Mouse (Mus musculus) adrenal gland, adult (tissue): ENCODE results near the gene 4930412O13Rik.
A peak's percentile ranks its signal among the peaks of the same experiment; 100 is the strongest.

Experiments used
- DNase-seq, 2 experiments: peaks; one replicate each; pipeline ENCODE4 v3.0.0; 2022 to 2023; ENCODE audit warnings: low spot score in 1 of 2; ENCODE audit not compliant: inconsistent age in 2 of 2

Gene 4930412O13Rik

GRCm38 (mm10) chr2:9879493-9879892, 1.6 kb upstream of the 4930412O13Rik start:
- DNase-seq = peak; percentile 94 to 97

GRCm38 (mm10) chr2:9880271-9880670, 781 bp upstream of the 4930412O13Rik start:
- no peak for DNase-seq

- DNase-seq = peak in 1 of 2 experiments; percentile 46
These were observed 565 bp downstream of the 4930412O13Rik start for GRCm38 (mm10) chr2:9881611-9882023.

- peak; percentile 35 to 72 for DNase-seq
These were observed 1.4 kb downstream of the 4930412O13Rik start for GRCm38 (mm10) chr2:9882371-9882925.

GRCm38 (mm10) chr2:9882926-9883802, 2.1 kb downstream of the 4930412O13Rik start:
- DNase-seq = peak in 1 of 2 experiments; percentile 72

- DNase-seq = no peak
These were observed 2.9 kb downstream of the 4930412O13Rik start for GRCm38 (mm10) chr2:9883803-9884532.

GRCm38 (mm10) chr2:9884533-9885216, 3.6 kb downstream of the 4930412O13Rik start:
- peak in 1 of 2 experiments; percentile 34 for DNase-seq

GRCm38 (mm10) chr2:9885217-9885770, 4.2 kb downstream of the 4930412O13Rik start:
- peak in 1 of 2 experiments; percentile 22 for DNase-seq

- DNase-seq = no peak
These were observed 5.0 kb downstream of the 4930412O13Rik start for GRCm38 (mm10) chr2:9886031-9886430.

GRCm38 (mm10) chr2:9886921-9887610, 6.0 kb downstream of the 4930412O13Rik start:
- no peak for DNase-seq

GRCm38 (mm10) chr2:9887636-9888035, 6.6 kb downstream of the 4930412O13Rik start:
- no peak for DNase-seq

GRCm38 (mm10) chr2:9888913-9889650, 8.0 kb downstream of the 4930412O13Rik start, which contains the start of gene 9230102O04Rik:
Gene 9230102O04Rik, minus strand, starts transcription at chr2:9889540.
- peak in 1 of 2 experiments; percentile 65 for DNase-seq

- DNase-seq = peak in 1 of 2 experiments; percentile 39
These were observed 8.7 kb downstream of the 4930412O13Rik start, which contains the start of gene Gata3 for GRCm38 (mm10) chr2:9889651-9890183. Gene Gata3, minus strand, starts transcription at chr2:9890034.

GRCm38 (mm10) chr2:9890251-9890650, 9.2 kb downstream of the 4930412O13Rik start:
- DNase-seq = no peak

- no peak for DNase-seq
These were observed 9.9 kb downstream of the 4930412O13Rik start for GRCm38 (mm10) chr2:9890906-9891305.

GRCm38 (mm10) chr2:9892541-9892940, 11.5 kb downstream of the 4930412O13Rik start:
- no peak for DNase-seq

GRCm38 (mm10) chr2:9893272-9893953, 12.4 kb downstream of the 4930412O13Rik start:
- no peak for DNase-seq
